Mouse (Mus musculus) Muller cell, postnatal 12 days (primary cell): ENCODE measurements around the gene Tdrd7.

ENCODE experiments used
- DNase-seq: peaks from one replicate; pipeline ENCODE4 v3.0.0-alpha.2; 2015; ENCODE audit errors: inconsistent ontology term

Tdrd7 gene

GRCm38 (mm10) chr4:45972448-45972854, 7.3 kb downstream of the Tdrd7 start:
- peak; percentile 83 for DNase-seq

- DNase-seq = no peak
Measured at GRCm38 (mm10) chr4:45972951-45973350, 7.8 kb downstream of the Tdrd7 start.

GRCm38 (mm10) chr4:45976931-45977667, 12.0 kb downstream of the Tdrd7 start:
- DNase-seq = no peak

GRCm38 (mm10) chr4:45979916-45980315, 14.8 kb downstream of the Tdrd7 start:
- no peak for DNase-seq

- no peak for DNase-seq
Measured at GRCm38 (mm10) chr4:45981054-45981453, 15.9 kb downstream of the Tdrd7 start.

GRCm38 (mm10) chr4:45990427-45991135, 25.4 kb downstream of the Tdrd7 start:
- DNase-seq = no peak

- DNase-seq = no peak
Measured at GRCm38 (mm10) chr4:45998536-45998935, 33.4 kb downstream of the Tdrd7 start.

GRCm38 (mm10) chr4:46008142-46008793, 43.1 kb downstream of the Tdrd7 start:
- DNase-seq = no peak

GRCm38 (mm10) chr4:46011698-46012097, 46.6 kb downstream of the Tdrd7 start:
- DNase-seq = no peak

- DNase-seq = no peak
Measured at GRCm38 (mm10) chr4:46015605-46016004, 50.5 kb downstream of the Tdrd7 start.

- no peak for DNase-seq
Measured at GRCm38 (mm10) chr4:46023021-46023481, 57.9 kb downstream of the Tdrd7 start.

- no peak for DNase-seq
Measured at GRCm38 (mm10) chr4:46025893-46026292, 60.8 kb downstream of the Tdrd7 start.

- no peak for DNase-seq
Measured at GRCm38 (mm10) chr4:46028224-46028623, 63.1 kb downstream of the Tdrd7 start.

- DNase-seq = no peak
Measured at GRCm38 (mm10) chr4:46028781-46029180, 63.6 kb downstream of the Tdrd7 start.

GRCm38 (mm10) chr4:46029552-46029951, 64.4 kb downstream of the Tdrd7 start:
- no peak for DNase-seq

- no peak for DNase-seq
Measured at GRCm38 (mm10) chr4:46032448-46032847, 67.3 kb downstream of the Tdrd7 start.

- DNase-seq = no peak
Measured at GRCm38 (mm10) chr4:46033197-46033596, 68.1 kb downstream of the Tdrd7 start.

GRCm38 (mm10) chr4:46038591-46038891, 73.4 kb downstream of the Tdrd7 start:
- DNase-seq = no peak

- peak; percentile 78 for DNase-seq
Measured at GRCm38 (mm10) chr4:46038892-46039751, 74.0 kb downstream of the Tdrd7 start, which contains the start of gene Tmod1. TSS of gene Tmod1 (plus strand) at chr4:46038935.

GRCm38 (mm10) chr4:46039899-46040298, 74.8 kb downstream of the Tdrd7 start:
- no peak for DNase-seq

- no peak for DNase-seq
Measured at GRCm38 (mm10) chr4:46040594-46041192, 75.6 kb downstream of the Tdrd7 start.
